Mouse (Mus musculus): ENCODE results near the gene Nadk. TPM values are rescaled to one million over a fixed set of nuclear protein-coding genes. Genes with fewer than 3 reads are reported as not detected.

Nadk gene
- polyA plus RNA-seq (2015; fragmentation: Nextera tagmentation; extraction: Ambion mirVana) = 70.9 and 76.3 TPM in 2 replicates

GRCm38 (mm10) chr4:155561661-155562442 lies at the start of gene Nadk:
TSS of gene Nadk (plus strand) at chr4:155562378.
- 45% methylated on average over 7 of the region's 7 CpGs for WGBS
- H3K27ac ChIP-seq (ENCODE audit: low read length) = peak within 1 kb of the TSS; percentile 95

GRCm38 (mm10) chr4:155514810-155515209 lies 47.4 kb upstream of the Nadk start:
- no peak overlapping the region for H3K4me2 ChIP-seq (replicated peaks; ENCODE audit: low read depth, low read length)
- no peaks in the 10 kb centered on the region; the same call in 1 of the 2 replicates for H3K4me1 ChIP-seq (ENCODE audit: insufficient read depth, low read depth, low read length)
- no peak overlapping the region for H3K4me3 ChIP-seq (ENCODE audit: low read depth, low read length)
- no peak overlapping the region for H3K27ac ChIP-seq (ENCODE audit: low read length)
- ATAC-seq = no peak
- H3K9ac ChIP-seq (replicated peaks; ENCODE audit: low read depth) = no peak overlapping the region
- DNase-seq (ENCODE audit: low spot score) = no peak
- TF ChIP-seq CTCF (IDR thresholded peaks at IDR 0.05) = no peak
- TF ChIP-seq EP300 (IDR thresholded peaks at IDR 0.05) = no peak
- H3K27me3 ChIP-seq (replicated peaks; ENCODE audit: insufficient read depth, low read length) = no peaks in the 10 kb centered on the region
- 91% methylated on average over 2 of the region's 2 CpGs for WGBS
- H3K36me3 ChIP-seq (ENCODE audit: insufficient read depth, low read length) = no peaks in the 10 kb centered on the region
- H3K9me3 ChIP-seq (ENCODE audit: low read length) = no peaks in the 10 kb centered on the region

More at GRCm38 (mm10) chr4:155561661-155562442, at the start of gene Nadk:
- H3K4me1 ChIP-seq (ENCODE audit: insufficient read depth, low read depth, low read length) = peaks cover 26% of the 10 kb centered on the region
- H3K4me2 ChIP-seq (replicated peaks; ENCODE audit: low read depth, low read length) = peak within 1 kb of the TSS; percentile 80
- TF ChIP-seq CTCF (IDR thresholded peaks at IDR 0.05) (no peak), EP300 (IDR thresholded peaks at IDR 0.05) (no peak)
- DNase-seq (ENCODE audit: low spot score) = peak; percentile 70
- H3K27me3 ChIP-seq (replicated peaks; ENCODE audit: insufficient read depth, low read length) = no peaks in the 10 kb centered on the region
- peaks cover 16% of the 10 kb centered on the region; the same call in 1 of the 2 replicates for H3K36me3 ChIP-seq (ENCODE audit: insufficient read depth, low read length)
- no peak for ATAC-seq
- peak within 1 kb of the TSS; percentile 62; the same call in 1 of the 2 replicates for H3K4me3 ChIP-seq (ENCODE audit: low read depth, low read length)
- no peaks in the 10 kb centered on the region for H3K9me3 ChIP-seq (ENCODE audit: low read length)
- H3K9ac ChIP-seq (replicated peaks; ENCODE audit: low read depth) = 0 out of 2 replicates have a peak within 1 kb of the TSS, but pooled peaks have one; percentile 19

- no peak for DNase-seq (ENCODE audit: low spot score)
- Histone ChIP-seq H3K36me3 (ENCODE audit: insufficient read depth, low read length) (no peaks in the 10 kb centered on the region), H3K9me3 (ENCODE audit: low read length) (no peaks in the 10 kb centered on the region), H3K4me3 (ENCODE audit: low read depth, low read length) (no peak overlapping the region), H3K27me3 (replicated peaks; ENCODE audit: insufficient read depth, low read length) (no peaks in the 10 kb centered on the region), H3K4me2 (replicated peaks; ENCODE audit: low read depth, low read length) (no peak overlapping the region), H3K4me1 (ENCODE audit: insufficient read depth, low read depth, low read length) (no peaks in the 10 kb centered on the region; the same call in 1 of the 2 replicates), H3K27ac (ENCODE audit: low read length) (no peak overlapping the region), H3K9ac (replicated peaks; ENCODE audit: low read depth) (no peak overlapping the region)
- TF ChIP-seq EP300 (IDR thresholded peaks at IDR 0.05) (no peak), CTCF (IDR thresholded peaks at IDR 0.05) (peak; percentile 42)
- ATAC-seq = no peak
- 80% methylated on average over 7 of the region's 7 CpGs for WGBS
Observed at GRCm38 (mm10) chr4:155517948-155518517, 44.1 kb upstream of the Nadk start.

- H3K4me2 ChIP-seq (replicated peaks; ENCODE audit: low read depth, low read length) = no peak overlapping the region
- TF ChIP-seq CTCF (IDR thresholded peaks at IDR 0.05) (no peak), EP300 (IDR thresholded peaks at IDR 0.05) (no peak)
- 51% methylated on average over 7 of the region's 7 CpGs for WGBS
- H3K4me1 ChIP-seq (ENCODE audit: insufficient read depth, low read depth, low read length) = no peaks in the 10 kb centered on the region; the same call in 1 of the 2 replicates
- no peak for ATAC-seq
- no peaks in the 10 kb centered on the region for H3K36me3 ChIP-seq (ENCODE audit: insufficient read depth, low read length)
- no peak overlapping the region for H3K27ac ChIP-seq (ENCODE audit: low read length)
- H3K9ac ChIP-seq (replicated peaks; ENCODE audit: low read depth) = no peak overlapping the region
- no peak overlapping the region for H3K4me3 ChIP-seq (ENCODE audit: low read depth, low read length)
- no peaks in the 10 kb centered on the region for H3K27me3 ChIP-seq (replicated peaks; ENCODE audit: insufficient read depth, low read length)
- no peaks in the 10 kb centered on the region for H3K9me3 ChIP-seq (ENCODE audit: low read length)
- DNase-seq (ENCODE audit: low spot score) = no peak
Observed at GRCm38 (mm10) chr4:155522327-155522726, 39.9 kb upstream of the Nadk start.

GRCm38 (mm10) chr4:155525751-155526150 lies 36.4 kb upstream of the Nadk start:
- H3K9ac ChIP-seq (replicated peaks; ENCODE audit: low read depth) = no peak overlapping the region
- TF ChIP-seq CTCF (IDR thresholded peaks at IDR 0.05) (no peak), EP300 (IDR thresholded peaks at IDR 0.05) (no peak)
- WGBS = 64% methylated on average over 5 of the region's 5 CpGs
- no peaks in the 10 kb centered on the region for H3K9me3 ChIP-seq (ENCODE audit: low read length)
- H3K36me3 ChIP-seq (ENCODE audit: insufficient read depth, low read length) = no peaks in the 10 kb centered on the region
- ATAC-seq = no peak
- no peak overlapping the region for H3K4me2 ChIP-seq (replicated peaks; ENCODE audit: low read depth, low read length)
- DNase-seq (ENCODE audit: low spot score) = no peak
- no peak overlapping the region for H3K27ac ChIP-seq (ENCODE audit: low read length)
- H3K4me1 ChIP-seq (ENCODE audit: insufficient read depth, low read depth, low read length) = no peaks in the 10 kb centered on the region; the same call in 1 of the 2 replicates
- no peak overlapping the region for H3K4me3 ChIP-seq (ENCODE audit: low read depth, low read length)
- H3K27me3 ChIP-seq (replicated peaks; ENCODE audit: insufficient read depth, low read length) = no peaks in the 10 kb centered on the region

- TF ChIP-seq EP300 (IDR thresholded peaks at IDR 0.05) = no peak
- TF ChIP-seq CTCF (IDR thresholded peaks at IDR 0.05) = no peak
- Histone ChIP-seq H3K36me3 (ENCODE audit: insufficient read depth, low read length) (peaks cover 8% of the 10 kb centered on the region; the same call in 1 of the 2 replicates), H3K9me3 (ENCODE audit: low read length) (no peaks in the 10 kb centered on the region), H3K27ac (ENCODE audit: low read length) (no peak overlapping the region), H3K4me2 (replicated peaks; ENCODE audit: low read depth, low read length) (no peak overlapping the region), H3K4me1 (ENCODE audit: insufficient read depth, low read depth, low read length) (no peaks in the 10 kb centered on the region), H3K27me3 (replicated peaks; ENCODE audit: insufficient read depth, low read length) (no peaks in the 10 kb centered on the region), H3K4me3 (ENCODE audit: low read depth, low read length) (no peak overlapping the region), H3K9ac (replicated peaks; ENCODE audit: low read depth) (no peak overlapping the region)
- WGBS = 76% methylated on average over 3 of the region's 3 CpGs
- ATAC-seq (no peak), DNase-seq (ENCODE audit: low spot score) (no peak)
Observed at GRCm38 (mm10) chr4:155529294-155529693, 32.9 kb upstream of the Nadk start.

All from lung, postnatal 0 days (tissue).